Mouse (Mus musculus): Measurements from ENCODE around the gene Bcas3. TPM values are rescaled to one million over a fixed set of nuclear protein-coding genes. Genes with fewer than 3 reads are reported as not detected.

Bcas3 gene
- polyA plus RNA-seq, 1 experiment from 2014 or later: 26.0 TPM

- TF ChIP-seq EP300 (IDR thresholded peaks at IDR 0.05): no peak
- no peak for TF ChIP-seq CTCF (IDR thresholded peaks at IDR 0.05)
- H3K4me1 ChIP-seq (ENCODE audit: insufficient read depth, low read depth, low read length): peaks cover 14% of the 10 kb centered on the region; the same call in 1 of the 2 replicates
- no peak overlapping the region for H3K9ac ChIP-seq (replicated peaks; ENCODE audit: low read depth)
- no peaks in the 10 kb centered on the region for H3K27me3 ChIP-seq (replicated peaks; ENCODE audit: insufficient read depth, low read length)
- ATAC-seq: no peak
- 28% methylated on average over 5 of the region's 5 CpGs for WGBS
- DNase-seq (ENCODE audit: low spot score): no peak
- no peaks in the 10 kb centered on the region for H3K36me3 ChIP-seq (ENCODE audit: insufficient read depth, low read length)
- H3K4me2 ChIP-seq (replicated peaks; ENCODE audit: low read depth, low read length): no peak overlapping the region
- H3K27ac ChIP-seq (ENCODE audit: low read length): peak overlapping the region; percentile 3; the same call in 1 of the 2 replicates
- H3K9me3 ChIP-seq (ENCODE audit: low read length): no peaks in the 10 kb centered on the region
- no peak overlapping the region for H3K4me3 ChIP-seq (ENCODE audit: low read depth, low read length)
These were observed 219.0 kb downstream of the Bcas3 start for GRCm38 (mm10) chr11:85571936-85572335.

- Histone ChIP-seq H3K4me1 (ENCODE audit: insufficient read depth, low read depth, low read length) (peaks cover 14% of the 10 kb centered on the region; the same call in 1 of the 2 replicates), H3K27ac (ENCODE audit: low read length) (no peak overlapping the region; the same call in 1 of the 2 replicates), H3K27me3 (replicated peaks; ENCODE audit: insufficient read depth, low read length) (no peaks in the 10 kb centered on the region), H3K9me3 (ENCODE audit: low read length) (no peaks in the 10 kb centered on the region), H3K4me2 (replicated peaks; ENCODE audit: low read depth, low read length) (no peak overlapping the region), H3K36me3 (ENCODE audit: insufficient read depth, low read length) (no peaks in the 10 kb centered on the region), H3K9ac (replicated peaks; ENCODE audit: low read depth) (no peak overlapping the region), H3K4me3 (ENCODE audit: low read depth, low read length) (no peak overlapping the region)
- whole genome bisulfite sequencing: 50% methylated on average over 3 of the region's 3 CpGs
- TF ChIP-seq CTCF (IDR thresholded peaks at IDR 0.05): no peak
- no peak; the same call in 1 of the 2 replicates for TF ChIP-seq EP300 (IDR thresholded peaks at IDR 0.05)
- ATAC-seq (peak; percentile 11; the same call in 1 of the 2 replicates), DNase-seq (ENCODE audit: low spot score) (no peak)
These were observed 219.6 kb downstream of the Bcas3 start for GRCm38 (mm10) chr11:85572590-85572989.

- H3K27ac ChIP-seq (ENCODE audit: low read length): peak overlapping the region; percentile 9; the same call in 1 of the 2 replicates
- 5% methylated on average over 4 of the region's 4 CpGs for WGBS
- H3K36me3 ChIP-seq (ENCODE audit: insufficient read depth, low read length): no peaks in the 10 kb centered on the region
- peak; percentile 43 for ATAC-seq
- no peaks in the 10 kb centered on the region for H3K27me3 ChIP-seq (replicated peaks; ENCODE audit: insufficient read depth, low read length)
- H3K4me1 ChIP-seq (ENCODE audit: insufficient read depth, low read depth, low read length): peaks cover 14% of the 10 kb centered on the region; the same call in 1 of the 2 replicates
- DNase-seq (ENCODE audit: low spot score): no peak
- no peak for TF ChIP-seq CTCF (IDR thresholded peaks at IDR 0.05)
- no peak for TF ChIP-seq EP300 (IDR thresholded peaks at IDR 0.05)
- no peak overlapping the region for H3K4me3 ChIP-seq (ENCODE audit: low read depth, low read length)
- H3K4me2 ChIP-seq (replicated peaks; ENCODE audit: low read depth, low read length): no peak overlapping the region
- H3K9ac ChIP-seq (replicated peaks; ENCODE audit: low read depth): no peak overlapping the region
- no peaks in the 10 kb centered on the region for H3K9me3 ChIP-seq (ENCODE audit: low read length)
These were observed 221.5 kb downstream of the Bcas3 start for GRCm38 (mm10) chr11:85574496-85574895.

GRCm38 (mm10) chr11:85577816-85578645 lies 225.1 kb downstream of the Bcas3 start:
- Histone ChIP-seq H3K9me3 (ENCODE audit: low read length) (no peaks in the 10 kb centered on the region), H3K27me3 (replicated peaks; ENCODE audit: insufficient read depth, low read length) (no peaks in the 10 kb centered on the region), H3K4me3 (ENCODE audit: low read depth, low read length) (no peak overlapping the region), H3K9ac (replicated peaks; ENCODE audit: low read depth) (no peak overlapping the region), H3K36me3 (ENCODE audit: insufficient read depth, low read length) (no peaks in the 10 kb centered on the region), H3K4me2 (replicated peaks; ENCODE audit: low read depth, low read length) (no peak overlapping the region), H3K27ac (ENCODE audit: low read length) (peak overlapping the region; percentile 57), H3K4me1 (ENCODE audit: insufficient read depth, low read depth, low read length) (peaks cover 3% of the 10 kb centered on the region; the same call in 1 of the 2 replicates)
- WGBS: 28% methylated on average over 15 of the region's 15 CpGs
- ATAC-seq: peak; percentile 81
- TF ChIP-seq EP300 (IDR thresholded peaks at IDR 0.05) (peak; percentile 67), CTCF (IDR thresholded peaks at IDR 0.05) (no peak)
- DNase-seq (ENCODE audit: low spot score): peak; percentile 60

GRCm38 (mm10) chr11:85584086-85584485 lies 231.1 kb downstream of the Bcas3 start:
- no peaks in the 10 kb centered on the region for H3K9me3 ChIP-seq (ENCODE audit: low read length)
- H3K4me1 ChIP-seq (ENCODE audit: insufficient read depth, low read depth, low read length): no peaks in the 10 kb centered on the region
- no peaks in the 10 kb centered on the region for H3K27me3 ChIP-seq (replicated peaks; ENCODE audit: insufficient read depth, low read length)
- ATAC-seq (peak; percentile 40), DNase-seq (ENCODE audit: low spot score) (no peak)
- H3K9ac ChIP-seq (replicated peaks; ENCODE audit: low read depth): no peak overlapping the region
- H3K4me3 ChIP-seq (ENCODE audit: low read depth, low read length): no peak overlapping the region
- no peaks in the 10 kb centered on the region for H3K36me3 ChIP-seq (ENCODE audit: insufficient read depth, low read length)
- H3K4me2 ChIP-seq (replicated peaks; ENCODE audit: low read depth, low read length): no peak overlapping the region
- H3K27ac ChIP-seq (ENCODE audit: low read length): no peak overlapping the region
- 26% methylated on average over 8 of the region's 8 CpGs for WGBS
- TF ChIP-seq CTCF (IDR thresholded peaks at IDR 0.05) (no peak), EP300 (IDR thresholded peaks at IDR 0.05) (no peak)

GRCm38 (mm10) chr11:85593636-85594035 lies 240.7 kb downstream of the Bcas3 start:
- Histone ChIP-seq H3K4me2 (replicated peaks; ENCODE audit: low read depth, low read length) (no peak overlapping the region), H3K27ac (ENCODE audit: low read length) (no peak overlapping the region), H3K36me3 (ENCODE audit: insufficient read depth, low read length) (no peaks in the 10 kb centered on the region), H3K9me3 (ENCODE audit: low read length) (no peaks in the 10 kb centered on the region), H3K4me1 (ENCODE audit: insufficient read depth, low read depth, low read length) (no peaks in the 10 kb centered on the region; the same call in 1 of the 2 replicates), H3K4me3 (ENCODE audit: low read depth, low read length) (no peak overlapping the region), H3K9ac (replicated peaks; ENCODE audit: low read depth) (no peak overlapping the region), H3K27me3 (replicated peaks; ENCODE audit: insufficient read depth, low read length) (no peaks in the 10 kb centered on the region)
- TF ChIP-seq CTCF (IDR thresholded peaks at IDR 0.05) (no peak), EP300 (IDR thresholded peaks at IDR 0.05) (no peak; the same call in 1 of the 2 replicates)
- ATAC-seq: peak; percentile 56
- 66% methylated on average over 3 of the region's 3 CpGs for WGBS
- DNase-seq (ENCODE audit: low spot score): peak; percentile 65
